Mouse (Mus musculus): ENCODE results near the gene Ssh1. TPM values are rescaled to one million over a fixed set of nuclear protein-coding genes. Genes with fewer than 3 reads are reported as not detected.

The Ssh1 gene
- polyA plus RNA-seq, 1 experiment from 2014 or later, result 5.1 TPM

- 0 out of 2 replicates have a peak overlapping the region, but pooled peaks have one; percentile 3 for H3K4me2 ChIP-seq (replicated peaks; ENCODE audit: low read depth)
- H3K4me1 ChIP-seq (replicated peaks; ENCODE audit: control insufficient read depth, insufficient read depth, low read length), result peaks cover 11% of the 10 kb centered on the region
- ATAC-seq, result no peak
- H3K9me3 ChIP-seq (ENCODE audit: control insufficient read depth), result no peaks in the 10 kb centered on the region
- peak overlapping the region; percentile 35; the same call in 1 of the 2 replicates for H3K27ac ChIP-seq (ENCODE audit: low read depth, low read length)
- H3K9ac ChIP-seq (ENCODE audit: low read depth, low read length), result no peak overlapping the region
- no peak for TF ChIP-seq CTCF (IDR thresholded peaks at IDR 0.05; ENCODE audit: low read depth)
- no peaks in the 10 kb centered on the region for H3K27me3 ChIP-seq (replicated peaks; ENCODE audit: control insufficient read depth, insufficient read depth, low read length)
- no peaks in the 10 kb centered on the region for H3K36me3 ChIP-seq (ENCODE audit: control insufficient read depth, insufficient read depth)
- 36% methylated on average over 19 of the region's 19 CpGs for WGBS
- H3K4me3 ChIP-seq (ENCODE audit: low read depth, low read length), result no peak overlapping the region
Observed at GRCm38 (mm10) chr5:113889181-113889906, 104.3 kb downstream of the Ssh1 start.

- 83% methylated on average over 5 of the region's 5 CpGs for WGBS
- Histone ChIP-seq H3K9me3 (ENCODE audit: control insufficient read depth) (no peaks in the 10 kb centered on the region), H3K27ac (ENCODE audit: low read depth, low read length) (no peak overlapping the region; the same call in 1 of the 2 replicates), H3K4me3 (ENCODE audit: low read depth, low read length) (no peak overlapping the region), H3K4me1 (replicated peaks; ENCODE audit: control insufficient read depth, insufficient read depth, low read length) (peaks cover 13% of the 10 kb centered on the region), H3K36me3 (ENCODE audit: control insufficient read depth, insufficient read depth) (no peaks in the 10 kb centered on the region), H3K4me2 (replicated peaks; ENCODE audit: low read depth) (no peak overlapping the region), H3K27me3 (replicated peaks; ENCODE audit: control insufficient read depth, insufficient read depth, low read length) (no peaks in the 10 kb centered on the region), H3K9ac (ENCODE audit: low read depth, low read length) (no peak overlapping the region)
- ATAC-seq, result no peak
- TF ChIP-seq CTCF (IDR thresholded peaks at IDR 0.05; ENCODE audit: low read depth), result no peak
Observed at GRCm38 (mm10) chr5:113888186-113888795, 105.4 kb downstream of the Ssh1 start.

- 15% methylated on average over 11 of the region's 11 CpGs for WGBS
- H3K9ac ChIP-seq (ENCODE audit: low read depth, low read length), result no peak overlapping the region
- ATAC-seq, result peak; percentile 61
- no peaks in the 10 kb centered on the region for H3K27me3 ChIP-seq (replicated peaks; ENCODE audit: control insufficient read depth, insufficient read depth, low read length)
- H3K27ac ChIP-seq (ENCODE audit: low read depth, low read length), result no peak overlapping the region
- peaks cover under 1% of the 10 kb centered on the region; the same call in 1 of the 2 replicates for H3K36me3 ChIP-seq (ENCODE audit: control insufficient read depth, insufficient read depth)
- H3K9me3 ChIP-seq (ENCODE audit: control insufficient read depth), result no peaks in the 10 kb centered on the region
- 0 out of 2 replicates have a peak overlapping the region, but pooled peaks have one; percentile 1 for H3K4me2 ChIP-seq (replicated peaks; ENCODE audit: low read depth)
- H3K4me3 ChIP-seq (ENCODE audit: low read depth, low read length), result no peak overlapping the region
- no peak for TF ChIP-seq CTCF (IDR thresholded peaks at IDR 0.05; ENCODE audit: low read depth)
- peaks cover 17% of the 10 kb centered on the region for H3K4me1 ChIP-seq (replicated peaks; ENCODE audit: control insufficient read depth, insufficient read depth, low read length)
Observed at GRCm38 (mm10) chr5:113887132-113887531, 106.6 kb downstream of the Ssh1 start.

Other genes starting within 250 kb of the Ssh1 start
- gene Sart3, start 221.4 kb downstream of the Ssh1 start, polyA plus RNA-seq (2015; fragmentation: Nextera tagmentation; extraction: Ambion mirVana), result 9.1 and 9.2 TPM in 2 replicates
- 133 and 145 TPM in 2 replicates for gene Iscu, start 221.1 kb downstream of the Ssh1 start, polyA plus RNA-seq (2015; fragmentation: Nextera tagmentation; extraction: Ambion mirVana)
- 21.1 and 23.0 TPM in 2 replicates for gene Tmem119, start 193.4 kb downstream of the Ssh1 start, polyA plus RNA-seq (2015; fragmentation: Nextera tagmentation; extraction: Ambion mirVana)
- gene Selplg, start 161.2 kb downstream of the Ssh1 start, polyA plus RNA-seq (2015; fragmentation: Nextera tagmentation; extraction: Ambion mirVana), result 2.9 and 3.2 TPM in 2 replicates
- gene Coro1c, start 85.1 kb downstream of the Ssh1 start, polyA plus RNA-seq (2015; fragmentation: Nextera tagmentation; extraction: Ambion mirVana), result 116 and 127 TPM in 2 replicates
- 18.2 and 23.2 TPM in 2 replicates for gene Dao, start 9.8 kb upstream of the Ssh1 start, polyA plus RNA-seq (2015; fragmentation: Nextera tagmentation; extraction: Ambion mirVana)
- gene Usp30, start 71.6 kb upstream of the Ssh1 start, polyA plus RNA-seq (2015; fragmentation: Nextera tagmentation; extraction: Ambion mirVana), result 5.5 and 5.8 TPM in 2 replicates
- gene Svop, start 97.7 kb upstream of the Ssh1 start, polyA plus RNA-seq (2015; fragmentation: Nextera tagmentation; extraction: Ambion mirVana), result 1.4 and 1.5 TPM in 2 replicates
- gene Alkbh2, start 134.3 kb upstream of the Ssh1 start, polyA plus RNA-seq (2015; fragmentation: Nextera tagmentation; extraction: Ambion mirVana), result 6.9 and 7.8 TPM in 2 replicates
- gene Ung, start 136.5 kb upstream of the Ssh1 start, polyA plus RNA-seq (2015; fragmentation: Nextera tagmentation; extraction: Ambion mirVana), result 10.0 and 11.4 TPM in 2 replicates
- 0.69 and 1.1 TPM in 2 replicates for gene Acacb, start 152.6 kb upstream of the Ssh1 start, polyA plus RNA-seq (2015; fragmentation: Nextera tagmentation; extraction: Ambion mirVana)